In the genomic region with DNA sequence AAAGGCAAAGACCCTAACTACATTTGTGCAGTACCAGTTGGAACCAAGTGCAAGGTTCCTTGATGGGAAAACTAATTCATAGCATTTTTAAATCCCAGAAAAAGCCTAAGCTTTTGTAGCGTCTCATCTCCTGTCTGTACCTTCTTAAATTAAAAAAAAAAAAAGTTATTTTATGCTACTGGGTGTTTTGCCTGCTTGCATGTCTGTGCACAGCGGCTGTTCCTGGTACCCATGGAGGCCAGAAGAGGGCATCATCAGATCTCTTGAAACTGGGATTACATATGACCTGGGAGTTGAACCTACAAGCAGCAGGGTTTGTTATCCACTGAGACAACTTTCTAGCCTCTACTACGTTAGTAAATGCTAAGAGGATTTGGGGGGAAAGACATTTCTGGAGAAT, we compare ENCODE assay signal across 8 mouse cellular contexts.
DNase-seq lines count a peak whose midpoint lies in the region; ATAC-seq and TF ChIP-seq lines count a peak whose summit lies in the region.

No protein-coding gene starts in this region.

- no peaks in the 10 kb centered on the region for H3K36me3 ChIP-seq in intestine, embryonic 15.5 days
- H3K36me3 ChIP-seq in midbrain, embryonic 15.5 days (replicated peaks): no peaks in the 10 kb centered on the region

- H3K4me3 ChIP-seq in cortical plate, adult 2 months (ENCODE audit: insufficient read depth, low read length): peak overlapping the region; percentile 30
- peak overlapping the region; percentile 50 for H3K4me3 ChIP-seq in intestine, embryonic 15.5 days (replicated peaks)
- peak overlapping the region; percentile 46 for H3K4me3 ChIP-seq in midbrain, embryonic 15.5 days

- H3K9me3 ChIP-seq in intestine, embryonic 15.5 days: no peaks in the 10 kb centered on the region
- no peaks in the 10 kb centered on the region for H3K9me3 ChIP-seq in midbrain, embryonic 15.5 days

- H3K27ac ChIP-seq in cortical plate, adult 2 months (ENCODE audit: insufficient read depth, low read length): no peak overlapping the region
- H3K27ac ChIP-seq in intestine, embryonic 15.5 days: peak overlapping the region; percentile 99
- H3K27ac ChIP-seq in midbrain, embryonic 15.5 days: peak overlapping the region; percentile 77

- TF ChIP-seq CTCF in cortical plate, adult 2 months (IDR thresholded peaks at IDR 0.05; ENCODE audit: extremely low read depth, insufficient read depth, low read length): no peak

- peak; percentile 49 for DNase-seq in embryo, embryonic 10 days (ENCODE audit: low spot score)
- no peak for DNase-seq in embryo, embryonic 9.5 days (ENCODE audit: extremely low spot score)
- DNase-seq in 416B (ENCODE audit: low read depth): peak; percentile 95
- no peak for DNase-seq in right cerebral cortex, postnatal 10 days (ENCODE audit: low spot score in 2 of 2)
- DNase-seq in gastrocnemius, postnatal 10 days: no peak

- no peak for ATAC-seq in intestine, embryonic 15.5 days
- no peak for ATAC-seq in midbrain, embryonic 15.5 days (replicated peaks)

- H3K27me3 ChIP-seq in intestine, embryonic 15.5 days (replicated peaks): no peaks in the 10 kb centered on the region
- H3K27me3 ChIP-seq in midbrain, embryonic 15.5 days (replicated peaks): no peaks in the 10 kb centered on the region

- H3K9ac ChIP-seq in intestine, embryonic 15.5 days: peak overlapping the region; percentile 73; the same call in 1 of the 2 replicates
- no peak overlapping the region for H3K9ac ChIP-seq in midbrain, embryonic 15.5 days

- WGBS in intestine, embryonic 15.5 days: 26% methylated on average over 3 of the region's 3 CpGs
- 17% methylated on average over 3 of the region's 3 CpGs for WGBS in midbrain, embryonic 15.5 days

- peaks cover 3% of the 10 kb centered on the region for H3K4me1 ChIP-seq in cortical plate, adult 2 months (ENCODE audit: control insufficient read depth, insufficient read depth, low read length)
- H3K4me1 ChIP-seq in intestine, embryonic 15.5 days (replicated peaks): peaks cover 17% of the 10 kb centered on the region
- peaks cover 28% of the 10 kb centered on the region for H3K4me1 ChIP-seq in midbrain, embryonic 15.5 days

- TF ChIP-seq POLR2A in cortical plate, adult 2 months (IDR thresholded peaks at IDR 0.05; ENCODE audit: extremely low read depth, insufficient read depth, low read length): no peak

- H3K4me2 ChIP-seq in intestine, embryonic 15.5 days (replicated peaks): peak overlapping the region; percentile 69
- H3K4me2 ChIP-seq in midbrain, embryonic 15.5 days: peak overlapping the region; percentile 68

Comparison
In these comparisons a context has a peak if more than half of its experiments do, and no peak if none do; other contexts are left out.
1. DNase-seq: peak in embryo, embryonic 10 days (single experiment) and 416B (single experiment); none in embryo, embryonic 9.5 days (single experiment), right cerebral cortex, postnatal 10 days (0 of 2) and gastrocnemius, postnatal 10 days (single experiment).
2. Peak in every context shown above with its lines, with median percentiles within 50 percentile points of each other: H3K4me3 ChIP-seq.